Comparison of ENCODE assay signal across 9 mouse cellular contexts in genomic region chr5:143000091-143000490, GRCm38 (mm10). TPM values are rescaled to one million over a fixed set of nuclear protein-coding genes. Genes with fewer than 3 reads are reported as not detected.
DNase-seq lines count a peak whose midpoint lies in the region; ATAC-seq and TF ChIP-seq lines count a peak whose summit lies in the region.
"Had no signal": no experiment of that assay in that cellular context is flagged by ENCODE, and none has a peak within 500 bp of the region (broad histone marks: within the 10 kb centered on the region; RNA-seq: fewer than 3 reads in every experiment).

No protein-coding gene starts in this region.

- peak overlapping the region; percentile 85 for H3K27ac ChIP-seq in forebrain, embryonic 10.5 days
- H3K27ac ChIP-seq in forebrain, embryonic 16.5 days (ENCODE audit: low read length) = no peak overlapping the region
- H3K27ac ChIP-seq in layer of hippocampus, adult 2 months = peak overlapping the region; percentile 89
- peak overlapping the region; percentile 88; the same call in 1 of the 2 replicates for H3K27ac ChIP-seq in hindbrain, embryonic 12.5 days
- H3K27ac ChIP-seq in liver, postnatal 0 days (ENCODE audit: low read depth) = peak overlapping the region; percentile 78; the same call in 1 of the 2 replicates

- no peak overlapping the region for H3K9ac ChIP-seq in forebrain, embryonic 16.5 days (replicated peaks; ENCODE audit: low read depth, low read length)
- H3K9ac ChIP-seq in hindbrain, embryonic 12.5 days = no peak overlapping the region
- H3K9ac ChIP-seq in liver, postnatal 0 days (replicated peaks) = no peak overlapping the region

- DNase-seq in forebrain, embryonic 10.5 days (ENCODE audit: extremely low spot score, low spot score) = no peak
- no peak for DNase-seq in layer of hippocampus, adult 2 months (ENCODE audit: low spot score in 2 of 2)
- no peak for DNase-seq in layer of hippocampus, adult 8-10 months (ENCODE audit: low spot score in 2 of 2)
- no peak for DNase-seq in liver, postnatal 0 days
- no peak for DNase-seq in right cerebral cortex, postnatal 10 days (ENCODE audit: low spot score in 2 of 2)
- DNase-seq in urinary bladder, adult 2 months (ENCODE audit: low spot score) = no peak
- DNase-seq: cerebellum, adult 11 months had no signal

- no peaks in the 10 kb centered on the region for H3K9me3 ChIP-seq in forebrain, embryonic 10.5 days
- no peaks in the 10 kb centered on the region for H3K9me3 ChIP-seq in forebrain, embryonic 16.5 days (ENCODE audit: control insufficient read depth, low read length)
- no peaks in the 10 kb centered on the region for H3K9me3 ChIP-seq in hindbrain, embryonic 12.5 days (replicated peaks)
- H3K9me3 ChIP-seq in liver, postnatal 0 days (ENCODE audit: low read length) = no peaks in the 10 kb centered on the region

- H3K4me3 ChIP-seq in forebrain, embryonic 10.5 days = peak overlapping the region; percentile 18
- H3K4me3 ChIP-seq in forebrain, embryonic 16.5 days (replicated peaks; ENCODE audit: low read length) = no peak overlapping the region
- no peak overlapping the region for H3K4me3 ChIP-seq in layer of hippocampus, adult 2 months
- no peak overlapping the region for H3K4me3 ChIP-seq in hindbrain, embryonic 12.5 days
- H3K4me3 ChIP-seq in liver, postnatal 0 days (ENCODE audit: low read depth, low read length) = no peak overlapping the region

- ATAC-seq in forebrain, embryonic 16.5 days = no peak
- ATAC-seq in hindbrain, embryonic 12.5 days (ENCODE audit: low FRiP score) = no peak
- no peak for ATAC-seq in liver, postnatal 0 days

- no peak overlapping the region for H3K4me2 ChIP-seq in forebrain, embryonic 16.5 days (ENCODE audit: low read length)
- no peak overlapping the region for H3K4me2 ChIP-seq in hindbrain, embryonic 12.5 days (replicated peaks)
- no peak overlapping the region for H3K4me2 ChIP-seq in liver, postnatal 0 days (ENCODE audit: low read depth, low read length)

- H3K36me3 ChIP-seq in forebrain, embryonic 10.5 days (replicated peaks) = peaks cover 42% of the 10 kb centered on the region
- H3K36me3 ChIP-seq in forebrain, embryonic 16.5 days (ENCODE audit: control insufficient read depth, insufficient read depth) = no peaks in the 10 kb centered on the region
- peaks cover 4% of the 10 kb centered on the region; the same call in 1 of the 2 replicates for H3K36me3 ChIP-seq in hindbrain, embryonic 12.5 days
- H3K36me3 ChIP-seq in liver, postnatal 0 days (replicated peaks; ENCODE audit: insufficient read depth, low read length) = peaks cover 10% of the 10 kb centered on the region; the same call in 1 of the 2 replicates

- WGBS in forebrain, embryonic 10.5 days = 51% methylated on average over 4 of the region's 4 CpGs
- WGBS in forebrain, embryonic 16.5 days = 58% methylated on average over 4 of the region's 4 CpGs
- WGBS in hindbrain, embryonic 12.5 days = 38% methylated on average over 4 of the region's 4 CpGs
- WGBS in liver, postnatal 0 days (ENCODE audit: insufficient replicate concordance) = 47% methylated on average over 4 of the region's 4 CpGs

- H3K4me1 ChIP-seq in forebrain, embryonic 10.5 days = peaks cover 41% of the 10 kb centered on the region
- peaks cover 4% of the 10 kb centered on the region; the same call in 1 of the 2 replicates for H3K4me1 ChIP-seq in forebrain, embryonic 16.5 days (replicated peaks; ENCODE audit: control insufficient read depth, insufficient read depth, low read length)
- H3K4me1 ChIP-seq in hindbrain, embryonic 12.5 days = peaks cover 36% of the 10 kb centered on the region
- peaks cover 17% of the 10 kb centered on the region for H3K4me1 ChIP-seq in liver, postnatal 0 days (ENCODE audit: insufficient read depth)

- TF ChIP-seq EP300 in liver, postnatal 0 days (IDR thresholded peaks at IDR 0.05; ENCODE audit: low read depth) = no peak

- TF ChIP-seq CTCF in layer of hippocampus, adult 2 months (conservative IDR thresholded peaks at IDR 0.05) = no peak
- no peak for TF ChIP-seq CTCF in liver, postnatal 0 days (IDR thresholded peaks at IDR 0.05; ENCODE audit: low read depth)

- no peaks in the 10 kb centered on the region for H3K27me3 ChIP-seq in forebrain, embryonic 10.5 days (ENCODE audit: poor library complexity, severe bottlenecking)
- no peaks in the 10 kb centered on the region for H3K27me3 ChIP-seq in forebrain, embryonic 16.5 days (replicated peaks; ENCODE audit: control insufficient read depth, insufficient read depth, low read length)
- H3K27me3 ChIP-seq in hindbrain, embryonic 12.5 days = no peaks in the 10 kb centered on the region
- no peaks in the 10 kb centered on the region for H3K27me3 ChIP-seq in liver, postnatal 0 days (ENCODE audit: insufficient read depth, low read length)

RNA-seq across cellular contexts. Expression of gene Fscn1, which starts 39.9 kb away (rescaled TPM):
- 676 and 689 TPM in 2 replicates for polyA plus RNA-seq in forebrain, embryonic 10.5 days (2016; fragmentation: Nextera tagmentation; extraction: Ambion mirVana)
- 541 and 600 TPM in 2 replicates for polyA plus RNA-seq in forebrain, embryonic 16.5 days (2015; fragmentation: Nextera tagmentation; extraction: Ambion mirVana)
- 100 to 1,000 TPM; 172 to 173 TPM for total RNA-seq in layer of hippocampus, adult 2 months (2021)
- total RNA-seq in layer of hippocampus, adult 8-10 months (2022) = 100 to 1,000 TPM; 150 to 174 (median 163) TPM
- 699 and 764 TPM in 2 replicates for polyA plus RNA-seq in hindbrain, embryonic 12.5 days (2016; fragmentation: Nextera tagmentation; extraction: Ambion mirVana)
- polyA plus RNA-seq in liver, postnatal 0 days (2015; fragmentation: Nextera tagmentation; extraction: Ambion mirVana) = 6.9 and 7.3 TPM in 2 replicates
- polyA plus RNA-seq in urinary bladder, adult 2 months (2012; rRNA removed) = 63.4 and 69.0 TPM in 2 replicates
